Mouse (Mus musculus): Measurements from ENCODE around the gene Spo11.

Spo11 gene

DNA sequence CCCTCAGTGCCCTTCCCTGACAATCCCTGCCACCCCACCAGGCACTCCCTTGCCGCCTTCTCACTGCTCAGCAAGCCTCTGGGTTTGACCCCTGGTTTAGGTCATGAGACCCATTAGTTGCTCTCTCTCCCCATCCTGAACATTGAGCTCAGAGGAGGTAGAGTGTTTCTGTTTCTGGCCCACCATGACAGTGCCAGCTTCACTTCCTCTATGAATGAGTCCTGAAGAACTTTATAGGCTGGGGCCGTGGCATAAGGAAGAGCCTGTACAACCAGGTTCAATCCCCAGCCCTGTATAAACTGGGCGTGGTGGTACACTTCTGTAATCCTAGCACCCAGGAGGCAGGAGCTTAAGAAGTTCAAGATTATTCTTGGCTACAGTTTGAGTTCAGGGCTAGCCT, 63.3 kb downstream of the Spo11 start:
- DNase-seq (ENCODE audit: low read depth, low spot score): no peak
- Histone ChIP-seq H3K27me3 (ENCODE audit: control insufficient read depth, insufficient read depth, low read length, poor library complexity, severe bottlenecking) (no peaks in the 10 kb centered on the region), H3K36me3 (ENCODE audit: control insufficient read depth, insufficient read depth, low read length, poor library complexity, severe bottlenecking) (no peaks in the 10 kb centered on the region; the same call in 1 of the 2 replicates)

DNA sequence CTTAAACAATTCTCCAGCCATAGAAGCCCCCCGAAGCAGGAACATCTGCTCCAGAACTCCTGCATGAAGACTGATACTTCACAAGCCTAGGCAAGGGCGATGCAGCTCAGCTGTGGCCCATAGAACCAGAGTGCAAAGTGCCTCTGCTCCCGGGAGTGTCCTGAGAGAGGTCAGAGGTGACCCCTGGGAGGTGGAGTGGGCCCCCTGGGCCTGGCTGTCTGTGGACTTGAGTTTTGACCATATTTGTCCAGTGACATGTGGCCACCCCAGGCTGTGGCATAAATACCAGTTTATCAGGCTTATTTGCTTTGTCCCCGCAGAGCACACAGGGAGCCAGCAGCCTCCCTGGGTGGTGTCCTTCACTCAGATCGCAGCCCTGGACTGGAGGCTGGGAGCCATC, 63.7 kb downstream of the Spo11 start:
- Histone ChIP-seq H3K27me3 (ENCODE audit: control insufficient read depth, insufficient read depth, low read length, poor library complexity, severe bottlenecking) (no peaks in the 10 kb centered on the region), H3K36me3 (ENCODE audit: control insufficient read depth, insufficient read depth, low read length, poor library complexity, severe bottlenecking) (no peaks in the 10 kb centered on the region; the same call in 1 of the 2 replicates)
- DNase-seq (ENCODE audit: low read depth, low spot score): no peak

DNA sequence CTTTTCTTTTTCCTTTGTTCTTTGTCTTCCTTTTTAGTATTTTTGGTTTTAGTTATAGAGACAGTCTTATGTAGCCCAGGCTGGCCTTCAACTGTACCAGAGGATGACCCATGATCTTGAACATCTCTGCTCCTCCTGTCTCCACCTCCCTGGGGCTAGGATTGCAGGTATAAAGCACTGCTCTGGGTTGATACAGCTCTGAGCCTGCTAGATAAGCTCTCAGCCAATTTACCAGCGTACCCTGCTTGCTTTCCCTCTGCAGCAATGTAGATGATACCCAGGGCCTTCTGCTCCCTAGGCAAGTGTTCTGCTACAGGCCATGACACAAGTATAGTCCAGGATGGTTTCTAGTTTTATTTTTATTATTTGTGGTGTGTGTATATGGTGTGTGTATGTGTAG, 64.4 kb downstream of the Spo11 start:
- no peaks in the 10 kb centered on the region; the same call in 1 of the 2 replicates for H3K36me3 ChIP-seq (ENCODE audit: control insufficient read depth, insufficient read depth, low read length, poor library complexity, severe bottlenecking)
- no peaks in the 10 kb centered on the region for H3K27me3 ChIP-seq (ENCODE audit: control insufficient read depth, insufficient read depth, low read length, poor library complexity, severe bottlenecking)
- DNase-seq (ENCODE audit: low read depth, low spot score): no peak

DNA sequence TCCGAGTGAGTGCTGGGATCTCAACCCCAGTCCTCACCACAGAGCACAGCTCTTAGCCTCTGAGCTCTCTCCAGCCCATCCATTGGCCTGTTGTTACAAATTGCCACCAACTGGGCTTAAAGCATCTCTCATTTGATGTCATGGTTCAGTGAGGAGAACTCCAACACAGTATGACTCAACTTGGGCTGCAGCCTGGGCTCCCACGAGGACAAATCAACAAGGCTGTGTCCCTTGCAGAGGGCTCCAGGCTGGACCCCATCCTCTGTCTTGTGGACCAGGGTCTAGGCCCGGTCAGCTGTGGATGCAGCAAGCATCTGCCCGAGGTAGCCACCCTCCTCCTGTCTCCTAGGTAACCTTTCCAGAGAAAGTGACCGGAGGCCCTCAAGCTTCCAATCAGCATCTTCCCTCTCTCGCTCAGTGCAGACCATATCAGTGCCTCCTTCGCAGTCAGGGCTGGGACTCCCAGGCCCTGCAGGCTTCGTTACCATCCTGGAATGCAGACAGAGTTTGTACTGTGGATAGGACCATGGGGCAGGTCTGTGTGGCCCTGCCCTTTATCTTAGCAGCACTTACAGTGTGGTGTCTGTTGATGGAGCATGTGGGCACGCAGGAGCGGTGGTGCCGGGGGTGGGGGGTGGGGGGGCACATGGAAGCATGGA, 65.1 kb downstream of the Spo11 start:
- Histone ChIP-seq H3K36me3 (ENCODE audit: control insufficient read depth, insufficient read depth, low read length, poor library complexity, severe bottlenecking) (no peaks in the 10 kb centered on the region), H3K27me3 (ENCODE audit: control insufficient read depth, insufficient read depth, low read length, poor library complexity, severe bottlenecking) (no peaks in the 10 kb centered on the region)
- no peak for DNase-seq (ENCODE audit: low read depth, low spot score)
